20 mouse cellular contexts compared by ENCODE assay signal in genomic region chr3:15118634-15119356, GRCm38 (mm10).
DNase-seq lines count a peak whose midpoint lies in the region; ATAC-seq and TF ChIP-seq lines count a peak whose summit lies in the region.
"Had no signal": no experiment of that assay in that cellular context is flagged by ENCODE, and none has a peak within 500 bp of the region (broad histone marks: within the 10 kb centered on the region; RNA-seq: fewer than 3 reads in every experiment).

No protein-coding gene starts in this region.

- H3K4me3 ChIP-seq in liver, adult 2 months (ENCODE audit: insufficient read depth, low read depth, low read length) = no peak overlapping the region
- H3K4me3 ChIP-seq in liver, embryonic 11.5 days (ENCODE audit: low read depth, low read length) = no peak overlapping the region
- no peak overlapping the region for H3K4me3 ChIP-seq in intestine, embryonic 15.5 days (replicated peaks)
- H3K4me3 ChIP-seq in lung, postnatal 0 days (ENCODE audit: low read depth, low read length) = no peak overlapping the region
- H3K4me3 ChIP-seq: embryonic facial prominence, embryonic 10.5 days; forebrain, embryonic 13.5 days; heart, adult 2 months; heart, embryonic 13.5 days had no signal

- TF ChIP-seq POLR2A in liver, adult 2 months (IDR thresholded peaks at IDR 0.05; ENCODE audit: extremely low read depth, insufficient read depth, low read length) = no peak

- no peak overlapping the region for H3K9ac ChIP-seq in liver, adult 2 months (ENCODE audit: low read depth, low read length)
- H3K9ac ChIP-seq in liver, embryonic 11.5 days (ENCODE audit: low read depth, low read length) = no peak overlapping the region
- H3K9ac ChIP-seq in intestine, embryonic 15.5 days = no peak overlapping the region
- H3K9ac ChIP-seq in lung, postnatal 0 days (replicated peaks; ENCODE audit: low read depth) = no peak overlapping the region
- H3K9ac ChIP-seq: forebrain, embryonic 13.5 days; forebrain, postnatal 0 days; heart, embryonic 13.5 days had no signal

- TF ChIP-seq EP300 in lung, postnatal 0 days (IDR thresholded peaks at IDR 0.05) = peak; percentile 89

- no peak overlapping the region for H3K27ac ChIP-seq in liver, adult 2 months (replicated peaks; ENCODE audit: insufficient read depth, low read depth, low read length)
- no peak overlapping the region for H3K27ac ChIP-seq in liver, embryonic 11.5 days (ENCODE audit: low read depth, low read length)
- no peak overlapping the region for H3K27ac ChIP-seq in intestine, embryonic 15.5 days
- H3K27ac ChIP-seq in lung, postnatal 0 days (ENCODE audit: low read length) = 0 out of 2 replicates have a peak overlapping the region, but pooled peaks have one; percentile 44
- H3K27ac ChIP-seq: embryonic facial prominence, embryonic 10.5 days; forebrain, embryonic 13.5 days; heart, adult 2 months; heart, embryonic 13.5 days had no signal

- H3K4me2 ChIP-seq in liver, embryonic 11.5 days = no peak overlapping the region
- no peak overlapping the region for H3K4me2 ChIP-seq in intestine, embryonic 15.5 days (replicated peaks)
- H3K4me2 ChIP-seq in lung, postnatal 0 days (replicated peaks; ENCODE audit: low read depth, low read length) = no peak overlapping the region
- H3K4me2 ChIP-seq: forebrain, embryonic 13.5 days; heart, embryonic 13.5 days had no signal

- H3K9me3 ChIP-seq in liver, embryonic 11.5 days (ENCODE audit: control insufficient read depth, low read length) = no peaks in the 10 kb centered on the region
- no peaks in the 10 kb centered on the region for H3K9me3 ChIP-seq in intestine, embryonic 15.5 days
- no peaks in the 10 kb centered on the region for H3K9me3 ChIP-seq in lung, postnatal 0 days (ENCODE audit: low read length)
- H3K9me3 ChIP-seq: embryonic facial prominence, embryonic 10.5 days; forebrain, embryonic 13.5 days; heart, embryonic 13.5 days had no signal

- TF ChIP-seq CTCF in liver, adult 2 months (IDR thresholded peaks at IDR 0.05; ENCODE audit: low read depth, low read length) = no peak
- no peak for TF ChIP-seq CTCF in lung, postnatal 0 days (IDR thresholded peaks at IDR 0.05)

- no peaks in the 10 kb centered on the region for H3K4me1 ChIP-seq in liver, adult 2 months (ENCODE audit: control insufficient read depth, insufficient read depth, low read length)
- H3K4me1 ChIP-seq in liver, embryonic 11.5 days (replicated peaks; ENCODE audit: control insufficient read depth, insufficient read depth, low read length) = no peaks in the 10 kb centered on the region
- no peaks in the 10 kb centered on the region for H3K4me1 ChIP-seq in intestine, embryonic 15.5 days (replicated peaks)
- H3K4me1 ChIP-seq in lung, postnatal 0 days (ENCODE audit: insufficient read depth, low read depth, low read length) = 0 out of 2 replicates have a peak, but pooled peaks cover 3% of the 10 kb centered on the region
- H3K4me1 ChIP-seq: embryonic facial prominence, embryonic 10.5 days; forebrain, embryonic 13.5 days; heart, embryonic 13.5 days had no signal

- no peaks in the 10 kb centered on the region for H3K36me3 ChIP-seq in liver, adult 2 months (ENCODE audit: control insufficient read depth, insufficient read depth, low read length)
- H3K36me3 ChIP-seq in liver, embryonic 11.5 days (ENCODE audit: control insufficient read depth, insufficient read depth, low read length) = no peaks in the 10 kb centered on the region
- no peaks in the 10 kb centered on the region for H3K36me3 ChIP-seq in intestine, embryonic 15.5 days
- H3K36me3 ChIP-seq in lung, postnatal 0 days (ENCODE audit: insufficient read depth, low read length) = no peaks in the 10 kb centered on the region
- H3K36me3 ChIP-seq: embryonic facial prominence, embryonic 10.5 days; heart, embryonic 13.5 days had no signal

- no peaks in the 10 kb centered on the region for H3K27me3 ChIP-seq in liver, adult 2 months (ENCODE audit: control insufficient read depth, insufficient read depth, low read length)
- H3K27me3 ChIP-seq in liver, embryonic 11.5 days (replicated peaks; ENCODE audit: control insufficient read depth, insufficient read depth, low read length) = no peaks in the 10 kb centered on the region
- H3K27me3 ChIP-seq in intestine, embryonic 15.5 days (replicated peaks) = no peaks in the 10 kb centered on the region
- H3K27me3 ChIP-seq in lung, postnatal 0 days (replicated peaks; ENCODE audit: insufficient read depth, low read length) = no peaks in the 10 kb centered on the region
- H3K27me3 ChIP-seq: forebrain, embryonic 13.5 days; heart, embryonic 13.5 days had no signal

- ATAC-seq in liver, embryonic 11.5 days (replicated peaks; ENCODE audit: low FRiP score) = no peak
- ATAC-seq in intestine, embryonic 15.5 days = peak; percentile 49; the same call in 1 of the 2 replicates
- peak; percentile 89 for ATAC-seq in lung, postnatal 0 days
- ATAC-seq: forebrain, embryonic 13.5 days; forebrain, postnatal 0 days had no signal

- DNase-seq in liver, adult 2 months (ENCODE audit: extremely low read depth, low read depth, low spot score) = peak; percentile 4
- DNase-seq in liver, embryonic 11.5 days (ENCODE audit: low spot score) = no peak
- DNase-seq in lung, postnatal 0 days (ENCODE audit: low spot score) = peak; percentile 76
- DNase-seq in lung, postnatal 36 days = peak; percentile 70
- DNase-seq in ovary, adult 18-20 months (ENCODE audit: low spot score) = no peak
- DNase-seq in B cell, adult 2 months = no peak
- DNase-seq in spleen, postnatal 4 days (ENCODE audit: low spot score in 2 of 2) = no peak
- DNase-seq: adrenal gland, adult 2 months; adrenal gland, postnatal 25 days; cerebellum, adult 18-20 months; cerebellum, adult 9-11 months; cerebellum, postnatal 36 days; forebrain, postnatal 0 days; gastrocnemius, postnatal 14 days; heart, adult 2 months; heart, postnatal 36 days had no signal

- H3K79me2 ChIP-seq in liver, adult 2 months (ENCODE audit: control insufficient read depth, insufficient read depth, low read length) = no peaks in the 10 kb centered on the region

- WGBS in liver, adult 2 months = 54% methylated on average over 3 of the region's 3 CpGs
- WGBS in liver, embryonic 11.5 days = 48% methylated on average over 3 of the region's 3 CpGs
- 13% methylated on average over 3 of the region's 3 CpGs for WGBS in intestine, embryonic 15.5 days
- WGBS in lung, postnatal 0 days = 15% methylated on average over 3 of the region's 3 CpGs

Comparison
In these comparisons a context has a peak if more than half of its experiments do, and no peak if none do; other contexts are left out.
1. DNase-seq: peak in liver, adult 2 months (single experiment), lung, postnatal 0 days (single experiment) and lung, postnatal 36 days (single experiment); none in liver, embryonic 11.5 days (single experiment), ovary, adult 18-20 months (single experiment), B cell, adult 2 months (0 of 2) and spleen, postnatal 4 days (0 of 2).